Mouse (Mus musculus) megakaryocyte-erythroid progenitor cell, adult 5-6 weeks (primary cell): ENCODE results near the gene Csn3. TPM values are rescaled to one million over a fixed set of nuclear protein-coding genes. Genes with fewer than 3 reads are reported as not detected.

Source experiments
- ATAC-seq: replicated peaks from 2 replicates; pipeline ENCODE4 v1.8.0; 2016; ENCODE audit warnings: mild to moderate bottlenecking, inconsistent platforms; ENCODE audit not compliant: severe bottlenecking, poor library complexity, low FRiP score, low TSS enrichment
- total RNA-seq, 2 experiments: library from RNA; stranded (forward) in 1 of 2; stranded (reverse) in 1 of 2; fragments of 200-1000, 215-1000 nt in 1 of 2; fragments of >200 nt in 1 of 2; fragmentation: Nextera tagmentation in 1 of 2; gene quantifications; 2 replicates each; pipeline ENCODE4 v1.2.3; 2014 to 2017

The Csn3 gene
- total RNA-seq (2014; fragmentation: Nextera tagmentation), result not detected in 2 replicates
- total RNA-seq (2017), result not detected in 2 replicates

- ATAC-seq, result no peak
Measured at GRCm38 (mm10) chr5:87925372-87925771, at the start of gene Csn3. Gene Csn3, plus strand, starts transcription at chr5:87925579.

GRCm38 (mm10) chr5:87884729-87885128 lies 40.6 kb upstream of the Csn3 start, which contains the start of gene Odam:
Gene Odam, plus strand, starts transcription at chr5:87885029.
- no peak for ATAC-seq

- no peak for ATAC-seq
Measured at GRCm38 (mm10) chr5:87931603-87932002, 6.2 kb downstream of the Csn3 start.

GRCm38 (mm10) chr5:87940752-87941151 lies 15.4 kb downstream of the Csn3 start:
- no peak for ATAC-seq

- ATAC-seq, result no peak
Measured at GRCm38 (mm10) chr5:87942515-87942914, 17.1 kb downstream of the Csn3 start.

- ATAC-seq, result no peak
Measured at GRCm38 (mm10) chr5:87951836-87952235, 26.5 kb downstream of the Csn3 start.

- ATAC-seq, result no peak
Measured at GRCm38 (mm10) chr5:87969201-87969600, 43.8 kb downstream of the Csn3 start, which contains the start of the genes 2310003L06Rik and Gm28434. Gene 2310003L06Rik, plus strand, starts transcription at chr5:87969459. Gene Gm28434, plus strand, starts transcription at chr5:87969517.

GRCm38 (mm10) chr5:87979139-87979538 lies 53.8 kb downstream of the Csn3 start, which contains the start of gene Cabs1:
Gene Cabs1, plus strand, starts transcription at chr5:87979439.
- ATAC-seq, result no peak

Other genes with a start within 250 kb of the Csn3 start
- gene Csn2, start 225.9 kb upstream of the Csn3 start, total RNA-seq (2014; fragmentation: Nextera tagmentation), result not detected in 2 replicates
- gene Csn2, start 225.9 kb upstream of the Csn3 start, total RNA-seq (2017), result not detected in 2 replicates
- gene Csn1s2a, start 151.0 kb upstream of the Csn3 start, total RNA-seq (2014; fragmentation: Nextera tagmentation), result not detected in 2 replicates
- gene Csn1s2a, start 151.0 kb upstream of the Csn3 start, total RNA-seq (2017), result not detected in 2 replicates
- not detected in 2 replicates for gene Csn1s2b, start 117.5 kb upstream of the Csn3 start, total RNA-seq (2014; fragmentation: Nextera tagmentation)
- gene Csn1s2b, start 117.5 kb upstream of the Csn3 start, total RNA-seq (2017), result not detected in 2 replicates
- not detected in 2 replicates for gene Prr27, start 99.9 kb upstream of the Csn3 start, total RNA-seq (2014; fragmentation: Nextera tagmentation)
- not detected in 2 replicates for gene Prr27, start 99.9 kb upstream of the Csn3 start, total RNA-seq (2017)
- gene Odam, start 40.5 kb upstream of the Csn3 start, total RNA-seq (2014; fragmentation: Nextera tagmentation), result not detected in 2 replicates
- not detected in 2 replicates for gene Odam, start 40.5 kb upstream of the Csn3 start, total RNA-seq (2017)
- gene 2310003L06Rik, start 43.9 kb downstream of the Csn3 start, total RNA-seq (2014; fragmentation: Nextera tagmentation), result not detected in 2 replicates
- not detected in 2 replicates for gene 2310003L06Rik, start 43.9 kb downstream of the Csn3 start, total RNA-seq (2017)
- not detected in 2 replicates for gene Gm28434, start 43.9 kb downstream of the Csn3 start, total RNA-seq (2014; fragmentation: Nextera tagmentation)
- not detected in 2 replicates for gene Gm28434, start 43.9 kb downstream of the Csn3 start, total RNA-seq (2017)
- not detected in 2 replicates for gene Cabs1, start 53.9 kb downstream of the Csn3 start, total RNA-seq (2014; fragmentation: Nextera tagmentation)
- not detected in 2 replicates for gene Cabs1, start 53.9 kb downstream of the Csn3 start, total RNA-seq (2017)
- gene Smr3a, start 77.0 kb downstream of the Csn3 start, total RNA-seq (2014; fragmentation: Nextera tagmentation), result not detected in 2 replicates
- gene Smr3a, start 77.0 kb downstream of the Csn3 start, total RNA-seq (2017), result not detected in 2 replicates
- gene Smr2, start 161.0 kb downstream of the Csn3 start, total RNA-seq (2014; fragmentation: Nextera tagmentation), result not detected in 2 replicates
- not detected in 2 replicates for gene Smr2, start 161.0 kb downstream of the Csn3 start, total RNA-seq (2017)
- gene Gm11116, start 186.0 kb downstream of the Csn3 start, total RNA-seq (2014; fragmentation: Nextera tagmentation), result not detected in 2 replicates
- not detected in 2 replicates for gene Gm11116, start 186.0 kb downstream of the Csn3 start, total RNA-seq (2017)
- not detected in 2 replicates for gene Gm11115, start 228.5 kb downstream of the Csn3 start, total RNA-seq (2014; fragmentation: Nextera tagmentation)
- not detected in 2 replicates for gene Gm11115, start 228.5 kb downstream of the Csn3 start, total RNA-seq (2017)